10 mouse cellular contexts compared by ENCODE assay signal in genomic region chr2:58029404-58029803, GRCm38 (mm10). TPM values are rescaled to one million over a fixed set of nuclear protein-coding genes. Genes with fewer than 3 reads are reported as not detected.
DNase-seq lines count a peak whose midpoint lies in the region; ATAC-seq and TF ChIP-seq lines count a peak whose summit lies in the region.
"Had no signal": no experiment of that assay in that cellular context is flagged by ENCODE, and none has a peak within 500 bp of the region (broad histone marks: within the 10 kb centered on the region; RNA-seq: fewer than 3 reads in every experiment).

No protein-coding gene starts in this region.

- 0 out of 2 replicates have a peak, but pooled peaks have one; percentile 37 for ATAC-seq in hindbrain, embryonic 14.5 days (ENCODE audit: low FRiP score)
- peak; percentile 96 for ATAC-seq in megakaryocyte progenitor cell, adult 5-6 weeks (replicated peaks; ENCODE audit: poor library complexity)

- TF ChIP-seq CTCF in cortical plate, adult 2 months (IDR thresholded peaks at IDR 0.05; ENCODE audit: extremely low read depth, insufficient read depth, low read length): peak; percentile 33; the same call in 1 of the 2 replicates

- no peak overlapping the region for H3K27ac ChIP-seq in hindbrain, embryonic 14.5 days
- H3K27ac ChIP-seq in hindbrain, embryonic 10.5 days: no peak overlapping the region
- no peak overlapping the region for H3K27ac ChIP-seq in cortical plate, adult 2 months (ENCODE audit: insufficient read depth, low read length)
- H3K27ac ChIP-seq: limb, embryonic 12.5 days had no signal

- no peaks in the 10 kb centered on the region for H3K36me3 ChIP-seq in hindbrain, embryonic 14.5 days (replicated peaks; ENCODE audit: control insufficient read depth, insufficient read depth)
- H3K36me3 ChIP-seq in hindbrain, embryonic 10.5 days: no peaks in the 10 kb centered on the region
- H3K36me3 ChIP-seq: limb, embryonic 12.5 days had no signal

- no peak overlapping the region for H3K4me3 ChIP-seq in hindbrain, embryonic 14.5 days (replicated peaks; ENCODE audit: low read length)
- no peak overlapping the region for H3K4me3 ChIP-seq in hindbrain, embryonic 10.5 days
- H3K4me3 ChIP-seq in cortical plate, adult 2 months (ENCODE audit: insufficient read depth, low read length): no peak overlapping the region
- H3K4me3 ChIP-seq: limb, embryonic 12.5 days had no signal

- no peak for TF ChIP-seq POLR2A in cortical plate, adult 2 months (IDR thresholded peaks at IDR 0.05; ENCODE audit: extremely low read depth, insufficient read depth, low read length)

- peak; percentile 89 for DNase-seq in hindbrain, embryonic 14.5 days (ENCODE audit: low spot score)
- no peak for DNase-seq in hindbrain, embryonic 10.5 days (ENCODE audit: low spot score)
- peak; percentile 15 for DNase-seq in thymus, postnatal 14 days
- DNase-seq in thymus, adult 18-20 months: no peak
- no peak for DNase-seq in ovary, adult 18-20 months (ENCODE audit: low spot score)
- DNase-seq in urinary bladder, postnatal 25 days (ENCODE audit: low spot score): no peak

- H3K4me1 ChIP-seq in hindbrain, embryonic 14.5 days (replicated peaks; ENCODE audit: control insufficient read depth, insufficient read depth, low read length): no peaks in the 10 kb centered on the region
- no peaks in the 10 kb centered on the region for H3K4me1 ChIP-seq in hindbrain, embryonic 10.5 days (replicated peaks)
- H3K4me1 ChIP-seq in cortical plate, adult 2 months (ENCODE audit: control insufficient read depth, insufficient read depth, low read length): no peaks in the 10 kb centered on the region
- H3K4me1 ChIP-seq: limb, embryonic 12.5 days had no signal

- no peaks in the 10 kb centered on the region for H3K9me3 ChIP-seq in hindbrain, embryonic 14.5 days (ENCODE audit: control insufficient read depth, low read length)
- no peaks in the 10 kb centered on the region for H3K9me3 ChIP-seq in hindbrain, embryonic 10.5 days
- H3K9me3 ChIP-seq: limb, embryonic 12.5 days had no signal

- no peak overlapping the region for H3K9ac ChIP-seq in hindbrain, embryonic 14.5 days
- H3K9ac ChIP-seq: limb, embryonic 12.5 days had no signal

- no peaks in the 10 kb centered on the region for H3K27me3 ChIP-seq in hindbrain, embryonic 14.5 days (ENCODE audit: control insufficient read depth, insufficient read depth, low read length)
- H3K27me3 ChIP-seq in hindbrain, embryonic 10.5 days (ENCODE audit: insufficient read depth, poor library complexity, severe bottlenecking): no peaks in the 10 kb centered on the region
- H3K27me3 ChIP-seq: limb, embryonic 12.5 days had no signal

- WGBS in hindbrain, embryonic 14.5 days: 28% methylated on average over 7 of the region's 7 CpGs
- 31% methylated on average over 7 of the region's 7 CpGs for WGBS in hindbrain, embryonic 10.5 days

- no peak overlapping the region for H3K4me2 ChIP-seq in hindbrain, embryonic 14.5 days (replicated peaks)
- H3K4me2 ChIP-seq: limb, embryonic 12.5 days had no signal

RNA-seq across cellular contexts. Expression of gene Ermn, which starts 23.3 kb away (rescaled TPM):
- 0.76 and 1.2 TPM in 2 replicates for polyA plus RNA-seq in hindbrain, embryonic 14.5 days (2014; fragmentation: Nextera tagmentation; extraction: Ambion mirVana)
- 0.04 and 0.18 TPM in 2 replicates for polyA plus RNA-seq in hindbrain, embryonic 10.5 days (2016; fragmentation: Nextera tagmentation; extraction: Ambion mirVana)
- polyA plus RNA-seq in cortical plate, adult 2 months (2012; rRNA removed): 35.0 and 45.9 TPM in 2 replicates
- not detected in 2 replicates for total RNA-seq in megakaryocyte progenitor cell, adult 5-6 weeks (2015)
- total RNA-seq in megakaryocyte progenitor cell, adult 5-6 weeks (2017): not detected in 2 replicates
- polyA plus RNA-seq: stomach, embryonic 16.5 days had no signal

RNA-seq across cellular contexts. Expression of gene Galnt5, which starts 31.7 kb away (rescaled TPM):
- polyA plus RNA-seq in hindbrain, embryonic 14.5 days (2014; fragmentation: Nextera tagmentation; extraction: Ambion mirVana): 0.07 and 0.18 TPM in 2 replicates
- 0.29 and 0.31 TPM in 2 replicates for polyA plus RNA-seq in hindbrain, embryonic 10.5 days (2016; fragmentation: Nextera tagmentation; extraction: Ambion mirVana)
- polyA plus RNA-seq in cortical plate, adult 2 months (2012; rRNA removed): 0.02 TPM in 1 of 2 replicates, not detected in the other
- total RNA-seq in megakaryocyte progenitor cell, adult 5-6 weeks (2015): 0.07 and 0.32 TPM in 2 replicates
- 0.08 and 0.84 TPM in 2 replicates for total RNA-seq in megakaryocyte progenitor cell, adult 5-6 weeks (2017)

Comparison
In these comparisons a context has a peak if more than half of its experiments do, and no peak if none do; other contexts are left out.
1. DNase-seq: peak in hindbrain, embryonic 14.5 days (single experiment) and thymus, postnatal 14 days (single experiment); none in hindbrain, embryonic 10.5 days (single experiment), thymus, adult 18-20 months (0 of 2), ovary, adult 18-20 months (single experiment) and urinary bladder, postnatal 25 days (single experiment).
2. RNA of gene Ermn, which starts 23.3 kb away (polyA plus RNA-seq): 35.0 to 45.9 TPM in cortical plate, adult 2 months; 0.76 to 1.2 TPM in hindbrain, embryonic 14.5 days and 0.04 to 0.18 TPM in hindbrain, embryonic 10.5 days; every median in the first group is over 10 times any median in the second.